Mouse (Mus musculus): ENCODE results near the gene U2af1l4.

Gene U2af1l4

GRCm38 (mm10) chr7:30552102-30553020, 10.7 kb upstream of the U2af1l4 start, which contains the start of the genes Hspb6 and Proser3:
Gene Hspb6 (plus strand): TSS chr7:30552178.
Gene Proser3 (minus strand): TSS chr7:30552299.
- in situ Hi-C loops (cut with MboI, MseI): no loop called here

DNA sequence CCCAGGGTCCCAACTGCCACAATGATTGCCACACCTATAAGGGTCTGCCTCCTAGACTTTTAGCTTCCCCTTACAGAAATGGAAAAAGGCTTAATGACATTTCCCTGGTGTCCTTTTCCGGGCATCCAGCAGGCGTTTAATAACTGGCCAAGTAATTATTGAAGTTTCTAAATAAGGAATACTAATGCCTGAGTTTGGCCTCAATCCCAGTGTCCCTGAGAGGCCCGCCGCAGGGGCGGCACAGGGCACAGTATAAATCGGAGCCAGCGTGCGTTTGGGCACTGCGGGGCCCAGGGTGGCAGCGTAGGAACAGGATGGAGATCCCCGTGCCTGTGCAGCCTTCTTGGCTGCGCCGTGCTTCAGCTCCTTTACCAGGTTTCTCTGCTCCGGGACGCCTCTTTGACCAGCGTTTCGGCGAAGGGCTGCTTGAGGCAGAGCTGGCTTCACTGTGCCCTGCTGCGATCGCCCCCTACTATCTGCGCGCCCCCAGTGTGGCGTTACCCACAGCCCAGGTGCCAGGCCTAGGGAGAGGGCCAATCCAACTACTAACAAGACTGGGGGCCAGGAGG, 10.0 kb upstream of the U2af1l4 start:
- in situ Hi-C loops (cut with MboI, MseI): no loop called here

DNA sequence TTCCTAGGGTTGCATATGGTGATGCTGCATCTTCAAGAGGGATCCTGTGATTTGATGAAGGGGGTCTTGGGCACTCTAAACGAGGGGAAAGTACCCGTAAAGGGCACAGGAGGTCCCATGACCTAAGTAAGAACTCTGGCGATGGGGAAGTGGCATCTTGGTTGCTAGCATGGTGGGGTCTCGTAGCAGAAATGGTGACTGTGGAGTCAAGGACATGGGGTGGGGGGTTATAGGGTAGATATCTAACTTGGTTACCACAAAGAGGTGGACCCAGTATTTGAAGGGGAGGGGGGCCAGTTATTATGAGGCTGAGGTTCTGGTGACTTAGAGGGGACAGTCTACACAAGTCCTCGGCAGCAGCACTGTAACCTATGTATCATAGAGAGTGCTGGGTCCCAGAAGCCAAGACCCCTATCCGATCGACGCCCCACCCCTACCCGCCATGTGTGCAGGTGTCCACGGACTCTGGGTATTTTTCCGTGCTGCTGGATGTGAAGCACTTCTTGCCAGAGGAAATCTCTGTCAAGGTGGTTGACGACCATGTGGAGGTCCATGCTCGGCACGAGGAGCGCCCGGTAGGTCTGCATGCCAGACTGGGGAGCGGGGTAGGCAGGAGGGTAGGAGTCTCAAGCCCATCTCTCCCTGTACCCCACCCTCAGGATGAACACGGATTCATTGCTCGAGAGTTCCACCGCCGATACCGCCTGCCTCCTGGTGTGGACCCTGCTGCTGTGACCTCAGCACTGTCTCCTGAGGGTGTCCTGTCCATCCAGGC, 9.1 kb upstream of the U2af1l4 start:
- in situ Hi-C loops (cut with MboI, MseI): no loop called here

- in situ Hi-C loops (cut with MboI, MseI): no loop called here
These were observed 6.1 kb upstream of the U2af1l4 start for GRCm38 (mm10) chr7:30556894-30557536.

- in situ Hi-C loops (cut with MboI, MseI): no loop called here
These were observed 5.1 kb upstream of the U2af1l4 start for GRCm38 (mm10) chr7:30557901-30558514.

GRCm38 (mm10) chr7:30558656-30559442, 4.3 kb upstream of the U2af1l4 start:
- in situ Hi-C loops (cut with MboI, MseI): no loop called here

DNA sequence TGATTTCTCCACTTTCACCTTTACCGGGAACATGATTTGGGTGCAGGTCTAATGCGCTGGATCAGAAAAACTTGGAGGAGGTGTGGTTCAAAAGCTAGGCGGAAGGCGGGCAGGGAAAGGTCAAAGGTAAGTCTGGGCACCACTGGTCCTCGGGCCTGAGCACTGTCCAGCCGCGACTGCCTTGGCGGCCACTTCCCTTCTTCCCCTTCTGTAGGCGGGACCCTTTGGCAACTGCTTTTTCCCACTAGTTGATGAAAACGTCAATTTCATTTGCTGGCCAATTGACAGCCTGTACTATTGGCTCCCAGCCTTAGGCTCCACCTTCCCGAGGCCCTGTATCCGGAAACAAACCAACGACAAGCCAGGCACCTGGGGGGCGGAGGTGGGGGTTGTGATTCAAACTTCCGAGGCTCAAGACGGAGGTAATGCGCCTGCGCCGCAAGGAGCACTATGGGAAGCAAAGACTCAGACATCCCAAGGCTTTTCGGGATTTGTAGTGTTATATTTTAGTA, 3.6 kb upstream of the U2af1l4 start, which contains the start of gene Lin37:
Gene Lin37 (minus strand): TSS at position 396 of the 512 bp plus-strand sequence.
- in situ Hi-C loops (cut with MboI, MseI): no loop called here

DNA sequence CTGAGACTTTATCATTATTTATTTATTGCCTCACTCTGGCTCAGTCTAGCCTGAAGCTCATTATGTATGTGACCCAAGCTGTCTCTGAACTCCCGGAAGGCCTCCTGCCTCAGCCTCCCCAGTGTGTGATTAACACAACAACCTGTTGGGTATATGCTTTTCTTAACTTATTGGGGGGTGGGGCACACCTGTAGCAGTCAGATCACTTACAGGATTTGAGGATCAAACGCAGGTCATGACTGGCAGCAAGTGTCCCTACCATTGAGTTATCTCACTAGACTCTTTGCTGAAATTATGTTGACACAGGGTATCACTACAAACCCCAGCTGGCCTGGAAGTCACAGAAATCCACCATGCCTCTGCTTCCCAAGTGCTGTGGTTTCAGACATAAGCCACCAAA, 2.8 kb upstream of the U2af1l4 start:
- in situ Hi-C loops (cut with MboI, MseI): no loop called here

- in situ Hi-C loops (cut with MboI, MseI): no loop called here
These were observed 480 bp upstream of the U2af1l4 start for GRCm38 (mm10) chr7:30562526-30563116.

DNA sequence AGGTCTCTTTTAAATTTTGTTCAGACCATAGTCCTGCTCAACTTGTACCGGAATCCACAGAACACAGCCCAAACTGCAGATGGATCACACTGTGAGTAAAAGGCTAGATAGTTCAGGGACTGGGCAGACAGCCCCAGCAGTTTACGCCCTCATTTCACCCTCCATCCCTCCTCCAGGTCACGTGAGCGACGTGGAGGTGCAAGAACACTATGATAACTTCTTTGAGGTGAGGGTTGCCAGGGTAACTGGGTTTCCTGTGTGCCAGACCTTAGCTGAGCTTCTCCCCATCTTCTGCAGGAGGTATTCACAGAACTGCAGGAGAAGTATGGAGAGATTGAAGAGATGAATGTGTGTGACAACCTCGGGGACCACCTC, 792 bp downstream of the U2af1l4 start:
- in situ Hi-C loops (cut with MboI, MseI): no loop called here

- in situ Hi-C loops (cut with MboI, MseI): no loop called here
These were observed 2.0 kb downstream of the U2af1l4 start, which contains the start of gene Igflr1 for GRCm38 (mm10) chr7:30564970-30565571. Gene Igflr1 (plus strand): TSS chr7:30565427.

- in situ Hi-C loops (cut with MboI, MseI): no loop called here
These were observed 2.9 kb downstream of the U2af1l4 start for GRCm38 (mm10) chr7:30566033-30566432.

DNA sequence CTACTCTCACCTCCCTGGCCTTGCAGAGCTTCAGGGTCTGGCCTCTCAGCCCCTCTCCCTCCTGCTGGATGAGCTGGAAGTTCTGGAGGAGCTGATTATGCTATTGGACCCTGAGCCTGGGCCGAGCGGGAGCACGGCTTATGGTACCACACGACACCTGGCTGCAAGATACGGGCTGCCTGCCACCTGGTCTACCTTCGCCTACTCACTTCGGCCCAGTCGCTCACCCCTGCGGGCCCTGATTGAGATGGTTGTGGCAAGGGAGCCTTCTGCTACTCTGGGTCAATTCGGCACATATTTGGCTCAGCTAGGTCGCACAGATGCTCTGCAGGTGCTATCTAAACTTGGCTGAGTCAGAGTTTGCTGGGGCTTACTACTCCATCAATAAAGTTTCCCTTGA, 4.5 kb downstream of the U2af1l4 start:
- in situ Hi-C loops (cut with MboI, MseI): no loop called here

- in situ Hi-C loops (cut with MboI, MseI): loop anchor here (10.0 kb wide), 1 partner anchor 1408 kb away; no protein-coding TSS in a partner anchor
These were observed 9.3 kb downstream of the U2af1l4 start for GRCm38 (mm10) chr7:30572389-30572788.

- in situ Hi-C loops (cut with MboI, MseI): loop anchor here (10.0 kb wide), 1 partner anchor 1408 kb away; no protein-coding TSS in a partner anchor
These were observed 9.9 kb downstream of the U2af1l4 start for GRCm38 (mm10) chr7:30572969-30573368.

DNA sequence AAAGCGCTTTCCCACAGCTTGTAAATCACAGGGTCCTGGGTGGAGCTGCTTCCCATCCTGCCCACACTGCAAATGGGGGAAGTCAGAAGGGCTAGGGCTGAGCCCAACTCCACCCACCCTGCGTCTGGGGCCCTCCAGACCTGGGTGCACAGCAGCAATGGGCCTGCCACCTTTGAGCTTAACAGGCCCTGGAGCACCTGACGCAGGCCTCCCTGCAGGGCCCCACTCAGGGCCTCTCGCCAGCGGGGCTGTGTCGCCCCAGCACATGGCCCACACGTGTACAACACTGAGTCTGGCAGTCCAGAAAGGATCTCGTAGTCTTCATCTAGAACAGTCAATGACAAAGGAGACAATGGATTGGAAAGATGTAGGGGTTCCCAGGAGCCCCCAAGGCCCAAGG, 16.8 kb downstream of the U2af1l4 start:
- in situ Hi-C loops (cut with MboI, MseI): loop anchor here (5.0 to 10.0 kb wide), 2 partner anchors 37 to 1415 kb away; no protein-coding TSS in a partner anchor

- in situ Hi-C loops (cut with MboI, MseI): loop anchor here (5.0 kb wide), 1 partner anchor 36 kb away; no protein-coding TSS in a partner anchor
These were observed 18.4 kb downstream of the U2af1l4 start for GRCm38 (mm10) chr7:30581547-30581946.

DNA sequence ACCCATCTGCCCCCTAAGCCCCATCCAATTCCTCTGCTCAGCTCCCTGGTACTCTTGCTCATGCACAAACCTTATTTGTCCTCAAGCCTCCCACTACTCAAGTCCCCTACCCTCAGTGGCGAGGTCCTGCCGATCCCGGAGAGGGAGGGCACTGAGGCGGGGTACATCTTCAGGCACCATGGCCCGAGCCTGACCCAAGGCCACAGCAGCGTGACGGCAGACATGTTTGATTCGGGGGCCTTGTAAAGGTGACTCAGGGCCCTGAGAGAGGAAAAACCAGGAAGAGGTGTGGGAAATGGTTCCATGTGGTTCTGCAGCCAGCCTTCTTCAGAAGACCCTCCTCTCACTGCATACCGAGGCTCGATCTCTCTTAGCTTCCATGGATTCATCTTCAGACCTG, 21.2 kb downstream of the U2af1l4 start:
- in situ Hi-C loops (cut with MboI, MseI): loop anchor here (5.0 kb wide), 1 partner anchor 33 kb away; no protein-coding TSS in a partner anchor

DNA sequence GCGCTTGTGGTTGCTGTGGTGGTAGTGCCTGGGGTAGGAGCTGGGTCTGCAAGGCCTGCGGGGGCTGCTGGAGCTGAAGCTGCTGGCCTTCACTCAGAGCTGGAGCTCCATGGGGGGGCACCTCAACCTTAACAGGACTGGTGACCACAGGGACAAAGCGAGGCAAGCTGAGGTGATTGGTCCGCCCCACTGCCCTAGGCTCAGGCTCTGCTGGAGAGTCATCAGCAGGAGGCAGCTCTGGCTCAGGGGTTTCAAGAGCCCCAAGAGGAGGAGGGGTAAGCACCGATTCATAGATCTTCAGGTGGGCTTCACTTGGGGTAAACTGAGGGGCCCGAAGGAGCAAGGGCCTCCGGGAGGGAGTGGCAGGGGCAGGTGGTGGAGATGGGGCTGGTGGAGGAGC, 22.1 kb downstream of the U2af1l4 start:
- in situ Hi-C loops (cut with MboI, MseI): no loop called here
